Mouse (Mus musculus) heart, embryonic 16.5 days (tissue): Measurements from ENCODE around the gene Serpinb6d. TPM values are rescaled to one million over a fixed set of nuclear protein-coding genes. Genes with fewer than 3 reads are reported as not detected.

Experiments
- ATAC-seq: fragments of 200-750 bp; cut with Nextera tagmentation; replicated peaks from 2 replicates; pipeline ENCODE4 v1.8.0; 2017; ENCODE audit warnings: moderate number of reproducible peaks; ENCODE audit not compliant: insufficient read depth, low FRiP score; ENCODE audit errors: extremely low read depth
- H3K27ac ChIP-seq: fragments of 300-500 bp; sonication (generic); 2 replicates; pipeline ENCODE4 v1.5.1; 2014; ENCODE audit warnings: mild to moderate bottlenecking, low read length, control low read depth, moderate library complexity
- H3K27me3 ChIP-seq: fragments of 300-500 bp; sonication (generic); 2 replicates; pipeline ENCODE4 v1.6.1; 2014; ENCODE audit warnings: low read length, mixed read lengths; ENCODE audit not compliant: control insufficient read depth, insufficient read depth
- H3K36me3 ChIP-seq: fragments of 300-500 bp; sonication (generic); 2 replicates; pipeline ENCODE4 v1.6.1; 2014; ENCODE audit not compliant: control insufficient read depth, insufficient read depth
- H3K4me1 ChIP-seq: fragments of 300-500 bp; sonication (generic); 2 replicates; pipeline ENCODE4 v1.6.1; 2014; ENCODE audit warnings: low read length, mixed read lengths; ENCODE audit not compliant: control insufficient read depth, insufficient read depth
- H3K4me2 ChIP-seq: fragments of 300-500 bp; sonication (generic); 2 replicates; pipeline ENCODE4 v1.6.1; 2014; ENCODE audit warnings: low read depth, mild to moderate bottlenecking, control low read depth, low read length
- H3K4me3 ChIP-seq: fragments of 300-500 bp; sonication (generic); 2 replicates; pipeline ENCODE4 v1.5.1; 2014; ENCODE audit warnings: mild to moderate bottlenecking, control low read depth, low read length
- H3K9ac ChIP-seq: fragments of 300-500 bp; sonication (generic); 2 replicates; pipeline ENCODE4 v1.6.1; 2014; ENCODE audit warnings: low read length, control low read depth
- H3K9me3 ChIP-seq: fragments of 300-500 bp; sonication (generic); replicated peaks from 2 replicates; pipeline ENCODE4 v1.6.1; 2016; ENCODE audit warnings: low read length; ENCODE audit not compliant: control insufficient read depth
- WGBS: fragments of 180-500 bp; shearing (Covaris S2); extraction: QIAGEN DNeasy Blood & Tissue Kit; methylation state at CpG from one replicate; pipeline ENCODE4 v1.1.7; 2014; 5-methylcytosine and 5-hydroxymethylcytosine counted together
- polyA plus RNA-seq: library from polyadenylated mRNA; unstranded; fragments of >200 nt; fragmentation: Nextera tagmentation; extraction: Ambion mirVana; gene quantifications from 2 replicates; pipeline ENCODE4 v1.2.1, GENCODE M21; 2015

Gene Serpinb6d
- not detected in 2 replicates for polyA plus RNA-seq

DNA sequence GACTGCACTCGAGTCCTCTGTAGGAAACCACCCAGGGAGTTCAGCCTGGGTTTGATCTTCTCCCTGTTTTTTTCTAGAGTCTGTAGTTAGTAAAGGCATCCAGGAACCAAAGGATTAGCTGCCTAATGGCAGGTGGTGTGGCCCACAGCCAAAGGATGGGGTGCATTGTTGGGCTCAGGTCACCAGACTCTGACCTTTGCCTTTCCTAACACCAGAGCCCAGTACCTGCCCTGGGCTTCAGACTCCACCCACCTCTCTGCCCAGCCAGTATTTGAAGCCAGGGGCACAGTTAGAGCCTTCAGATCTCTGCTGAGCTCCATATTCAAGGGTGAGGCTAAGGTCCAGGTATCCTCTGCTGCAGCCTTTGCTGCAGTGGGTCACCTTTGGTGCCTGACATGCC, at the start of gene Serpinb6d:
TSS of gene Serpinb6d (plus strand) at position 301 of the 400 bp plus-strand sequence.
- no peak within 1 kb of the TSS for H3K4me2 ChIP-seq
- WGBS, result 52% methylated on average over 1 of the region's 1 CpGs
- H3K4me3 ChIP-seq, result no peak within 1 kb of the TSS
- no peaks in the 10 kb centered on the region for H3K36me3 ChIP-seq
- H3K27ac ChIP-seq, result no peak within 1 kb of the TSS
- no peaks in the 10 kb centered on the region for H3K4me1 ChIP-seq
- H3K9ac ChIP-seq, result no peak within 1 kb of the TSS
- no peak for ATAC-seq
- H3K27me3 ChIP-seq, result no peaks in the 10 kb centered on the region
- H3K9me3 ChIP-seq, result peaks cover 2% of the 10 kb centered on the region; the same call in 1 of the 2 replicates

DNA sequence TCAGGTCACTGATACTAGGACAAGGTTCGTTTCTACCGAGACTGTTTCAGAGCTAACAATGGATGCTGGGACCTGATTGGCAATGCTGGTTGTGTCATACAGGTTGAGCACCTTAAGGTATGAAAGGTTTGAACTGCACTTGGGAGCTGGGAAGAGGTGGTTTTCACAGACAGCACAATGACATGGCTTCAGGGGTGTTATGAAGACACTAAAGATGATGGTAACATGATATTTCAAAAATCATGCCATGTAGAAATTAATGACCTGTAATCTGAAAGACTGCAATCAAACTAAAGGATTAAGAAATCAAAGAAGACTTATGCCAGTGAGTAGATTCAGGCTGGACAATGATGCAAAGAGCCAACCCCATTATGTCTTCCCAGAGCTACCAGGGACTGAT, 38.3 kb upstream of the Serpinb6d start:
- Histone ChIP-seq H3K4me2 (no peak overlapping the region), H3K9me3 (0 out of 2 replicates have a peak, but pooled peaks cover 6% of the 10 kb centered on the region), H3K9ac (no peak overlapping the region), H3K27me3 (no peaks in the 10 kb centered on the region), H3K27ac (no peak overlapping the region), H3K36me3 (no peaks in the 10 kb centered on the region), H3K4me3 (no peak overlapping the region), H3K4me1 (no peaks in the 10 kb centered on the region)
- no peak for ATAC-seq
- WGBS, result 84% methylated on average over 2 of the region's 2 CpGs

DNA sequence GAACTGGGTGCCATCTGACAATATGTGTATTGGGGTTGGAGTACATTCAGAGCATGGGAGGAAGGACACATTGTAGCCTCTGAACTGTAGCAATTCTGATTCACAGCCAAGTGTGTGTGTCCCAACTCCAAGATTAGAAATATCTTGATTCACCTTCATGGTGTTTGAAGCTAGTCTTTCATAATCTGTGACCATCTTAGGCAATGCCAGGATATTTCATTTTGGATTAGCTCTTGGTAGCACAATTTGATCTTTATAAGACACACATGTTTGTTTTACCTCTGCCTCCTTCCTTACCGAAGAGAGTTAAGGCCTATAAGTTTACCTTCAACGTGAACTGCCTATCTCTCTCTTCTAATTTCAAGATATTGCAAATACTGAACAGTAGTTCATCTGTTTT, 18.7 kb upstream of the Serpinb6d start:
- H3K27ac ChIP-seq, result no peak overlapping the region
- H3K4me2 ChIP-seq, result no peak overlapping the region
- H3K27me3 ChIP-seq, result no peaks in the 10 kb centered on the region
- 0 out of 2 replicates have a peak, but pooled peaks cover 2% of the 10 kb centered on the region for H3K9me3 ChIP-seq
- no peak overlapping the region for H3K4me3 ChIP-seq
- no peaks in the 10 kb centered on the region for H3K4me1 ChIP-seq
- H3K9ac ChIP-seq, result no peak overlapping the region
- ATAC-seq, result no peak
- H3K36me3 ChIP-seq, result no peaks in the 10 kb centered on the region
- 63% methylated on average over 2 of the region's 2 CpGs for WGBS

DNA sequence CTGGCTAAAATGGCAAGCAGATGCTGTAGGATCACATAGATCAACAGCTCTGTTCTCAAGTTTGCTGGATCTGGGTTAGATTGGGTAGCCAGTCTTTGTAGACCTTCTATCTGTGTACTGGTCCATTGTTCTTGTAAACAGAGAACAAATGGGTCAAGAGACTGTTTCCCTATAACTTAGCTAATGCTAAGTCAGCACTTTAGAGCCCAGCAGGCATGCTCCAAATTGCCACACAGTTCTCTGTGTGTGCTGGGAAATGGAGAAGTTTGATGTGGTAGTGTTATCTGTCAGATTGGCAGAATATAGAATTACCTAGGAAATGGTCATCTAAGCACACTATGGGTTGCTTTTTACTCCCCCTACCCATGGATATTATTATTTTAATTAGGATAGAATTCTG, 1.3 kb downstream of the Serpinb6d start:
- Histone ChIP-seq H3K27ac (no peak overlapping the region), H3K4me1 (no peaks in the 10 kb centered on the region), H3K36me3 (no peaks in the 10 kb centered on the region), H3K9ac (no peak overlapping the region), H3K4me2 (no peak overlapping the region), H3K27me3 (no peaks in the 10 kb centered on the region), H3K9me3 (peaks cover 2% of the 10 kb centered on the region; the same call in 1 of the 2 replicates), H3K4me3 (no peak overlapping the region)
- ATAC-seq, result no peak

DNA sequence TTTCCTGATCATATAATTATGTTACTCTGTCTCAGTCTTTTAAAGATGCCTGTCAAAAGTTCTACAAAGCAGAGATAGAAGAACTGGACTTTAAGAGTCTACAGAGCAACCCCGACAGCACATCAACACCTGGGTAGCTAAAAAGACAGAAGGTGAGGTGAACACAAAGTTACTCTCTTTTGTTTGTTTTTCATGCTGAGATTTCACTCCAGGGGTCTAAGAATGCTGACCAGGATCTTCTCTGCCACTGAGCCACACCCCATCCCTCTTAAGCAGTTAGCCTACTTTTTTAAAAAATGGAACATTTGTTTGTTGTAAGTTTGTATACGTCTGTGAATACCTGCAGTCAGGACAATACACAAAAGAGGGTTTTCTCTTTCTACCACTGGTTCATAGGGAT, 59.1 kb downstream of the Serpinb6d start:
- Histone ChIP-seq H3K27ac (no peak overlapping the region), H3K9ac (no peak overlapping the region), H3K4me1 (no peaks in the 10 kb centered on the region), H3K27me3 (no peaks in the 10 kb centered on the region), H3K36me3 (no peaks in the 10 kb centered on the region), H3K4me3 (no peak overlapping the region), H3K4me2 (no peak overlapping the region), H3K9me3 (0 out of 2 replicates have a peak, but pooled peaks cover 4% of the 10 kb centered on the region)
- no peak for ATAC-seq
- WGBS, result 59% methylated on average over 2 of the region's 2 CpGs

Other genes starting within 250 kb of the Serpinb6d start
- not detected in 2 replicates for gene Serpinb9g, start 176.6 kb upstream of the Serpinb6d start, polyA plus RNA-seq
- gene Serpinb6e, start 182.0 kb downstream of the Serpinb6d start, polyA plus RNA-seq, result not detected in 2 replicates
- gene Serpinb6c, start 244.3 kb downstream of the Serpinb6d start, polyA plus RNA-seq, result 0.15 and 0.33 TPM in 2 replicates